Mouse (Mus musculus) G1E (cell line): ENCODE data around the gene Ufsp1. TPM values are rescaled to one million over a fixed set of nuclear protein-coding genes. Genes with fewer than 3 reads are reported as not detected.

Source experiments
- ATAC-seq: 2 replicates; pipeline ENCODE4 v1.8.0; 2016; ENCODE audit warnings: mild to moderate bottlenecking; ENCODE audit not compliant: insufficient number of reproducible peaks, poor library complexity, low FRiP score, severe bottlenecking; ENCODE audit errors: extremely low read depth
- DNase-seq: peaks from one replicate; pipeline ENCODE4 v3.0.0; 2012; ENCODE audit warnings: low spot score
- H3K27me3 ChIP-seq: 2 replicates; pipeline ENCODE4 v1.6.1; 2012; ENCODE audit warnings: mild to moderate bottlenecking, low read length, inconsistent platforms; ENCODE audit not compliant: insufficient read depth
- H3K36me3 ChIP-seq: replicated peaks from 2 replicates; pipeline ENCODE3; 2012; ENCODE audit warnings: mild to moderate bottlenecking, inconsistent platforms
- H3K4me1 ChIP-seq: 2 replicates; pipeline ENCODE4 v1.6.1; 2012; ENCODE audit warnings: low read depth, low read length, inconsistent platforms, mixed read lengths; ENCODE audit not compliant: insufficient read depth
- H3K4me3 ChIP-seq: 2 replicates; pipeline ENCODE4 v1.5.1; 2012; ENCODE audit warnings: low read depth, mild to moderate bottlenecking, inconsistent platforms, low read length, moderate library complexity, mixed read lengths
- H3K9me3 ChIP-seq: replicated peaks from 2 replicates; pipeline ENCODE4 v1.6.1; 2012; ENCODE audit warnings: inconsistent platforms
- CTCF ChIP-seq: IDR thresholded peaks from 2 replicates; pipeline ENCODE4 v1.5.1; 2012; ENCODE audit warnings: low read depth, low read length, inconsistent platforms, mixed read lengths
- GATA1 ChIP-seq: IDR thresholded peaks from 2 replicates; pipeline ENCODE4 v1.6.1; 2012; ENCODE audit warnings: borderline replicate concordance, low read length, inconsistent platforms, mixed read lengths
- GATA2 ChIP-seq: IDR thresholded peaks from 2 replicates; pipeline ENCODE4 v1.6.1; 2012; ENCODE audit warnings: low read depth, low read length, inconsistent platforms, borderline replicate concordance
- POLR2AphosphoS5 ChIP-seq: IDR thresholded peaks from 2 replicates; pipeline ENCODE4 v1.6.1; 2012; ENCODE audit warnings: low read depth, low read length, inconsistent platforms; ENCODE audit not compliant: insufficient replicate concordance
- TAL1 ChIP-seq: conservative IDR thresholded peaks from 2 replicates; pipeline ENCODE4 v1.6.1; 2012; ENCODE audit warnings: low read depth, low read length, inconsistent platforms, mixed read lengths
- polyA plus RNA-seq: library from polyadenylated mRNA; stranded (reverse); fragments of >175 nt; gene quantifications from 2 replicates; pipeline ENCODE4 v1.2.3, GENCODE M21; 2012
- total RNA-seq, 2 experiments: library from RNA; stranded (forward) in 1 of 2; stranded (reverse) in 1 of 2; fragments of 200-1000 nt in 1 of 2; fragments of >200 nt in 1 of 2; fragmentation: Nextera tagmentation in 1 of 2; gene quantifications; 2 replicates each; pipeline ENCODE4 v1.2.3; 2014 to 2017

Gene Ufsp1
- total and polyA plus RNA-seq, 3 experiments, result 11.7 to 29.7 (median 24.7) TPM

DNA sequence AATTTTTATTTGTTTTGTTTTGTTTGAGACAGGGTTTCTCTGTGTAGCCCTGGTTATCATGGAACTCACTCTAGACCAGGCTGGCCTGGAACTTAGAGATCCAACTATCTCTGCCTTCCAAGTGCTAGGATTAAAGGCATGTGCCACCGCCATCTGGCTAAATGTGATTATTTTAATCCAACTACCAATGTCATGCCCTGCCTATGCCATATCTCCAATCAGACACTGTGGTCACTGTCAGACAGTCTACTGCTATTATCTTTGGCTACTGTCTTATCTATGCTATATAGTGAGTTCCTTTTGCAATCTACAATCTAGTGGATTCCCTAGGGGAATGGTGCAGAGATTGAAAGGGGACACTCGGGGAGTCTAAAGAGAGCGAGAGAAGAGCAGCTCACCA is 26.6 kb downstream of the Ufsp1 start:
- Histone ChIP-seq H3K9me3 (no peaks in the 10 kb centered on the region), H3K36me3 (peaks cover 13% of the 10 kb centered on the region), H3K27me3 (peaks cover 27% of the 10 kb centered on the region), H3K4me3 (no peak overlapping the region), H3K4me1 (peaks cover 62% of the 10 kb centered on the region)
- TF ChIP-seq GATA2, result no peak
- TF ChIP-seq TAL1, result peak; percentile 76
- peak; percentile 50; the same call in 1 of the 2 replicates for ATAC-seq
- no peak for DNase-seq

GRCm38 (mm10) chr5:137330910-137331309 is 36.5 kb downstream of the Ufsp1 start:
- ATAC-seq, result no peak
- H3K4me3 ChIP-seq, result no peak overlapping the region
- H3K36me3 ChIP-seq, result peaks cover 13% of the 10 kb centered on the region
- no peaks in the 10 kb centered on the region for H3K9me3 ChIP-seq
- H3K27me3 ChIP-seq, result peaks cover 65% of the 10 kb centered on the region
- no peak for DNase-seq
- peaks cover 33% of the 10 kb centered on the region for H3K4me1 ChIP-seq
- TF ChIP-seq POLR2AphosphoS5, result no peak
- no peak for TF ChIP-seq TAL1
- TF ChIP-seq CTCF, result no peak
- no peak for TF ChIP-seq GATA1
- no peak for TF ChIP-seq GATA2

DNA sequence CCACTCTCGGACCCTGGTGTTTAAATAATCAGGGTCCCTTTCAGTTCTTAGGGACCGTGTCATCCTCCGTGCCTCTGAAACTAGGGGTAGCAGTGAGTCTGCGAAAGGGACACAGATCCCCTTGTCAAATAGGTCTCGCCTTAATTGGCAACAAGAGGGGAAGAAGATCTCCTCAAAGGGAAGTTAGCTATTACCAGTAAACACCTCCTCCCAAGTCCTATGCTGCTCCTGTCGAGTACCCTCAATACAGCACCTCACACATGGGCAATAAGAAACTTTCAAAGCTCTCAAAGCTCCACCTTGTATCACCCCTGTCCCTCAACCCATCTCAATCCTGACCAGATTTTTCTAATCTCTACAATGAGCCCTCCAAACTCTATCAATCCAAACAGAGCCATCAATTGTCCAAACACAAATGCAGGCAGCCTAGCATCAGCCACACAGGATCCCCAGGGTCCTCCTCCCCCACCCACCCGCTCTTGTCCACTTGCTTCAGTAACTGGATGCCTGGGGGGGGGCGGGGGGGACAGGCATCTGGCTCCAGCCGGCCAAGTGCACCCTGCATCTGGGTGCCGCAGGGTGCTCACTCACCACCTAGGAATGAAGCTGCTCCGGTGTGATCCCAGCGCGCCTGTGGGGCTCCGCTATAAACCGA is 38.6 kb downstream of the Ufsp1 start:
- DNase-seq (no peak), ATAC-seq (no peak)
- H3K9me3 ChIP-seq, result no peaks in the 10 kb centered on the region
- peak overlapping the region; percentile 73 for H3K4me3 ChIP-seq
- no peak for TF ChIP-seq POLR2AphosphoS5
- no peak for TF ChIP-seq TAL1
- TF ChIP-seq GATA2, result no peak
- TF ChIP-seq GATA1, result no peak
- no peak for TF ChIP-seq CTCF
- peaks cover 70% of the 10 kb centered on the region for H3K27me3 ChIP-seq
- peaks cover 5% of the 10 kb centered on the region for H3K36me3 ChIP-seq
- peaks cover 28% of the 10 kb centered on the region for H3K4me1 ChIP-seq

GRCm38 (mm10) chr5:137333512-137334174 is 39.2 kb downstream of the Ufsp1 start, which contains the start of gene Slc12a9:
Slc12a9 (minus strand) TSS chr5:137333597.
- Histone ChIP-seq H3K4me3 (peak within 1 kb of the TSS; percentile 73), H3K36me3 (no peaks in the 10 kb centered on the region), H3K9me3 (no peaks in the 10 kb centered on the region), H3K4me1 (peaks cover 33% of the 10 kb centered on the region), H3K27me3 (peaks cover 64% of the 10 kb centered on the region)
- ATAC-seq, result peak; percentile 83
- peak; percentile 85 for DNase-seq
- TF ChIP-seq CTCF (peak; percentile 54; the same call in 1 of the 2 replicates), TAL1 (no peak)

GRCm38 (mm10) chr5:137334317-137334716 is 39.9 kb downstream of the Ufsp1 start:
- Histone ChIP-seq H3K36me3 (no peaks in the 10 kb centered on the region), H3K27me3 (peaks cover 64% of the 10 kb centered on the region), H3K9me3 (no peaks in the 10 kb centered on the region), H3K4me1 (peaks cover 40% of the 10 kb centered on the region), H3K4me3 (no peak overlapping the region)
- ATAC-seq (no peak), DNase-seq (no peak)
- TF ChIP-seq GATA1 (no peak), POLR2AphosphoS5 (no peak), GATA2 (no peak), TAL1 (no peak), CTCF (no peak)

GRCm38 (mm10) chr5:137335066-137335465 is 40.6 kb downstream of the Ufsp1 start:
- no peak for ATAC-seq
- no peaks in the 10 kb centered on the region for H3K36me3 ChIP-seq
- peaks cover 67% of the 10 kb centered on the region for H3K27me3 ChIP-seq
- H3K4me1 ChIP-seq, result peaks cover 46% of the 10 kb centered on the region
- no peak for DNase-seq
- TF ChIP-seq GATA1 (no peak), POLR2AphosphoS5 (no peak), CTCF (no peak), GATA2 (no peak), TAL1 (no peak)
- no peaks in the 10 kb centered on the region for H3K9me3 ChIP-seq
- no peak overlapping the region for H3K4me3 ChIP-seq

GRCm38 (mm10) chr5:137337190-137337589 is 42.8 kb downstream of the Ufsp1 start:
- H3K36me3 ChIP-seq, result no peaks in the 10 kb centered on the region
- H3K4me1 ChIP-seq, result peaks cover 43% of the 10 kb centered on the region
- DNase-seq (no peak), ATAC-seq (no peak)
- H3K27me3 ChIP-seq, result peaks cover 60% of the 10 kb centered on the region
- no peak overlapping the region for H3K4me3 ChIP-seq
- no peak for TF ChIP-seq POLR2AphosphoS5
- no peak for TF ChIP-seq GATA1
- no peak for TF ChIP-seq CTCF
- TF ChIP-seq TAL1, result no peak
- no peak for TF ChIP-seq GATA2
- no peaks in the 10 kb centered on the region for H3K9me3 ChIP-seq
